Mouse (Mus musculus) spleen, adult 2 months (tissue): Measurements from ENCODE around the gene Mmp28. TPM values are rescaled to one million over a fixed set of nuclear protein-coding genes. Genes with fewer than 3 reads are reported as not detected.

Experiments used
- DNase-seq, 2 experiments: peaks; one replicate each; pipeline versions ENCODE4 v3.0.0 to v3.0.0-alpha.2; 2012 to 2021; ENCODE audit warnings: low spot score in 2 of 2, low read depth in 1 of 2
- H3K27ac ChIP-seq: fragments of 200-500 bp; 2 replicates; pipeline ENCODE4 v1.5.1; 2012; ENCODE audit warnings: low read length, inconsistent platforms; ENCODE audit not compliant: insufficient read depth
- H3K27me3 ChIP-seq: fragments of 200-500 bp; 2 replicates; pipeline ENCODE4 v1.6.1; 2012; ENCODE audit warnings: mild to moderate bottlenecking, moderate library complexity, low read length, inconsistent platforms; ENCODE audit not compliant: control insufficient read depth, insufficient read depth
- H3K36me3 ChIP-seq: fragments of 200-500 bp; 2 replicates; pipeline ENCODE4 v1.6.1; 2012; ENCODE audit warnings: mild to moderate bottlenecking, low read length, inconsistent platforms; ENCODE audit not compliant: control insufficient read depth, insufficient read depth
- H3K4me1 ChIP-seq: fragments of 200-500 bp; 2 replicates; pipeline ENCODE4 v1.6.1; 2011; ENCODE audit warnings: inconsistent platforms; ENCODE audit not compliant: control insufficient read depth, insufficient read depth, insufficient read length
- H3K4me3 ChIP-seq: fragments of 200-500 bp; 2 replicates; pipeline ENCODE4 v1.5.1; 2011; ENCODE audit warnings: mild to moderate bottlenecking, inconsistent platforms; ENCODE audit not compliant: insufficient read depth, insufficient read length; ENCODE audit errors: extremely low read depth
- CTCF ChIP-seq: fragments of 200-500 bp; IDR thresholded peaks from 2 replicates; pipeline ENCODE4 v1.5.1; 2011; ENCODE audit warnings: mild to moderate bottlenecking, inconsistent platforms; ENCODE audit not compliant: insufficient read depth, insufficient read length, insufficient replicate concordance; ENCODE audit errors: extremely low read depth
- POLR2A ChIP-seq: fragments of 200-500 bp; IDR thresholded peaks from 2 replicates; pipeline ENCODE4 v1.6.1; 2011; ENCODE audit warnings: low read depth, low read length, inconsistent platforms
- WGBS: fragments of 180-500 bp; shearing (Covaris S2); methylation state at CpG from one replicate; pipeline ENCODE4 v1.1.7; 2018; 5-methylcytosine and 5-hydroxymethylcytosine counted together
- polyA plus RNA-seq: library from polyadenylated mRNA; depleted of rRNA; stranded (reverse); fragments of >200 nt; gene quantifications from 2 replicates; pipeline ENCODE4 v1.2.3, GENCODE M21; 2012

Gene Mmp28
- polyA plus RNA-seq, 1 experiment, result 6.3 TPM

DNA sequence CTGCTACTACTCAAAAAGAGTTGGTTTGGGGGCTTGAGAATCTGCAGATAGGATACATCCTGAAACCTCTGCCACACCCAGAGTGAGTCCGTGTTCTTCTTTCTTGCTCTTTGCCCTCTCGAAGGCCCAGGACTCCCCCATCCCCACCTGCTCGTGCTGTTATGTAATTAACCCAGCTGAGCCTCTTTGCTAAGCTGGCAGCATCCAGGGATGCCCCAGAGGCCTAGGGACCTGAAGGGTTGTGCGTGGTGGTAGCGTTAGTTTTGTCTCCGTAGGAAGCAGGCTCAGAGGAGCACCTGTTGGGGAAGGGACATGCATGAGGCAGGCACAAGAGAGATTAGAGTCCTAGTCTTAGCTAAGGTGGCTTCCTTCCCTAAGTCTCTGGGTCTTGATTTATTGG is 52.4 kb downstream of the Mmp28 start:
- whole genome bisulfite sequencing, result 78% methylated on average over 6 of the region's 6 CpGs
- no peak overlapping the region for H3K4me3 ChIP-seq
- no peak for DNase-seq

DNA sequence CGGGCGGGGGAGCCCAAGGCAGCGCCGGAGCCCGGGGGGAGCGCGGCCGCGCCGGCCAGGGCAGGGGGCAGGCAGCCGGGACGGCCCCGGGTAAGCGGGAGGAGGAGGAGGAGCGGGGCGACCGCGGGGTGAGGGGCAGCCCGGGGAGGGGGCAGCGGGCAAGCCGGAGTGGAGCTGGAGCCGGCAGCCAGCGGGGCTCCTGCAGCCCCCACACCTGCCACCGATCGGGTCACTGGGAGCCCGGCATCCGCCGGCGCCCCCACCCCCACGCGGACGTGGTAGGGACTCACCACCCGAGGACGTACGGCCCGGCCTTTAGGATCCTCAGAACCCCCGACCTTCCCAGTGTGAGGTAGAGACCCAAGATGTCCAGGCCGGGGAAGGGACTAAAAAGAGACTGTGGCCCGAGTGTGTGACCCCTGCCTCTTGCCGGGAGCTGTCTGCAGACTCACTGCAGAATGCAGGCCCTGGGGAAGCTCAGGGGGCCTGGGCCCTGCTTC is 53.0 kb downstream of the Mmp28 start:
- no peak for DNase-seq
- no peaks in the 10 kb centered on the region for H3K4me1 ChIP-seq
- no peak overlapping the region for H3K27ac ChIP-seq
- H3K4me3 ChIP-seq, result no peak overlapping the region
- TF ChIP-seq CTCF, result no peak
- no peaks in the 10 kb centered on the region for H3K36me3 ChIP-seq
- peaks cover 11% of the 10 kb centered on the region for H3K27me3 ChIP-seq
- WGBS, result 5% methylated on average over 27 of the region's 40 CpGs

More for the DNA sequence above, 52.4 kb downstream of the Mmp28 start:
- Histone ChIP-seq H3K27me3 (peaks cover 11% of the 10 kb centered on the region), H3K27ac (no peak overlapping the region), H3K4me1 (no peaks in the 10 kb centered on the region), H3K36me3 (no peaks in the 10 kb centered on the region)
- TF ChIP-seq POLR2A (no peak), CTCF (no peak)

DNA sequence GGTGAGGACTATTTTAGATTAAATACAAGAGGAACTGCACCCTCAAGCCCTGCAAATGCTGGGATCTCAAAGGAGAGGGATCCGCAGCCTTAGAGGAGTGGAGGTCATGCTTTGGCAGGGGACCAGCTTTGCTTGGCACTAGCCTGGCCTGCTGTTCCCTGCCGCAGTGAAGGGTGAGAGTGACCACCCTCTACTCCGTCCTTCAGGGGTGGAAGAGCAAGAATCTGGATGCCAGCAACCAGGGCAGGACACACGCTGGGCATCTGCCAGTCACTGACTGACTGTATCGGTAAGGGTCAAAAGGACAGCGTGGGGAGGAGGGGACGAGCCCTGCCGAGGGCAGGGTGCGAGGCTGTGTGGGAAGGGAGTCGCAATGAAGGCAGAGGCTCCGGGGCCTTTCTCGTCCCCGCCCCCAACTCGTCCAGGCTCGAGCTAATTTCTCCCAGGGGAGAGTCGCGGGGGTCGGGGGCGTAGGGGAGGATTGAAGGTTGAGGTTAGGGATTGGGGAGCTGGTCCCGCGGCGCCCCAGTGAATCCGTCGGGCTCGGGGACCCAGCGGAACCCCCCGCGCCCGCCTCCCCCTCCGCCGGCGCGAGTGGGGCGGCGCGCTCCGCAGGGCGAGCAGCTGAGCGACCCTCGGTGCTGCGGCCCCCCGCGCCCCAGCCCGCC is 53.6 kb downstream of the Mmp28 start, which contains the start of gene Rasl10b:
TSS of gene Rasl10b (plus strand) at position 51 of the 668 bp plus-strand sequence.
- 6% methylated on average over 31 of the region's 44 CpGs for WGBS
- Histone ChIP-seq H3K36me3 (no peaks in the 10 kb centered on the region), H3K27ac (no peak within 1 kb of the TSS), H3K4me3 (peak within 1 kb of the TSS; percentile 27; the same call in 1 of the 2 replicates), H3K4me1 (no peaks in the 10 kb centered on the region), H3K27me3 (peaks cover 11% of the 10 kb centered on the region)
- TF ChIP-seq CTCF (no peak), POLR2A (no peak)
- no peak for DNase-seq

DNA sequence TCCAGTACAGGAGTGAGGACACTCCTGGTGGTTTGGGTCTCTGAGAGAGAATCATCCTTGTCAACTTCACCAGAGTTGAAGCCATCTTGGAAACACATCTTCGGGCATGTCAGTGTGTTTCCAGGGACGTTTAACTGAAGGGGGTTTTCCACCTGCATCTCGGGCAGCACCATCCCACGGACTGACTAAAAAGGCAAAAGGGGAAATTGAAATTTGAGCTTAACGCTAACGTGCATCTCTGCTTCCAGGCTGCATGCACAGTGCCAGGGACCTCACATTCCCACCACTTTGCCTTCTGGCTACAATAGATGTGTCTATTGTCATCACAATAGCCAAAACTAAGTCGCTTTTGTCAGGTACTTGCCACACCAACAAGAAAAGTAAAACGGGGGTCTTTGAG is 54.6 kb downstream of the Mmp28 start:
- Histone ChIP-seq H3K27ac (no peak overlapping the region), H3K27me3 (peaks cover 11% of the 10 kb centered on the region), H3K4me3 (no peak overlapping the region), H3K4me1 (no peaks in the 10 kb centered on the region), H3K36me3 (peaks cover under 1% of the 10 kb centered on the region; the same call in 1 of the 2 replicates)
- 21% methylated on average over 8 of the region's 8 CpGs for WGBS
- no peak for TF ChIP-seq CTCF
- TF ChIP-seq POLR2A, result no peak
- no peak for DNase-seq

DNA sequence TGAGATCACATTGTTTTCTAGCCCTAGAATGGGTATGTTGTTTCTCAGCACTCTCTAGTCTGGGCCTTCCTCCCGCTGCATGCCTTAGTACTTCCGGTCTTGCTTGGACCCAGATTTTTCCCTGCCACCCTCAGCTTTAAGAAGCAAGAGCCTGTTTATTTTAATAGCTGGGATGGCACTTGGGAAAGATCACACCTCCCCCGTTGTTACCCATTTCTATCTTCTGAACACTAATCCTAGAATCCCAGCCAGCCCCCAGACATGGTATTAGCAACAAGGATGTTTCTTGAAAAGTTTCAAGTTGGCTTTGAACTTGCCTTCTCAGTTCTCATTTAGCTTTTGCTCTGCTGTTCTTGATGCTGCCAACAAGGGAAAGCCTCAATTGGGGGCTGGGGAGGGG is 56.5 kb downstream of the Mmp28 start:
- no peak for DNase-seq
- WGBS, result 68% methylated on average over 3 of the region's 3 CpGs
- TF ChIP-seq CTCF (no peak), POLR2A (no peak)
- peaks cover 6% of the 10 kb centered on the region for H3K36me3 ChIP-seq
- H3K27me3 ChIP-seq, result peaks cover 11% of the 10 kb centered on the region
- no peaks in the 10 kb centered on the region for H3K4me1 ChIP-seq
- H3K4me3 ChIP-seq, result no peak overlapping the region
- H3K27ac ChIP-seq, result no peak overlapping the region

DNA sequence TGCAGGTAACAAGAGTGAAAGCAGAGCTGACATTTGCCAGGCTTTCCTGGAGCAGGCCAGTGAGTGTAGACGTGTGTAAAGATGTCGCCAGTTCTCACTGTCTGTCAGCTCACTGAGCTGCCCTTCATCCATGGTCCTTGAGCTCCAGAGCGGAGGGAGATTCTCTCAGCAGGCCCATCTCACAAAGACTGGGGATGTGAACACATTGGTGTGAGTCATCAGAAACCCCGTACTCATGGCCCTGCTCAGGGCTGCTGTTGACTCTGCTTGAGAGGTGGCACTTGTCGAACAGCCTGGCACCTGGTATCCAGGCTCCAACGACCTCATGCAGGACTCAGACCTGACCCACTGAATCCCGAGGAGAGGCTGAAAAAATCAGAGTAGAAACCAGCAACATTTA is 59.1 kb downstream of the Mmp28 start:
- Histone ChIP-seq H3K36me3 (peaks cover 14% of the 10 kb centered on the region), H3K27me3 (peaks cover 2% of the 10 kb centered on the region; the same call in 1 of the 2 replicates), H3K4me1 (no peaks in the 10 kb centered on the region), H3K4me3 (no peak overlapping the region), H3K27ac (no peak overlapping the region)
- no peak for DNase-seq
- TF ChIP-seq POLR2A (no peak), CTCF (no peak)
- 89% methylated on average over 7 of the region's 7 CpGs for WGBS

DNA sequence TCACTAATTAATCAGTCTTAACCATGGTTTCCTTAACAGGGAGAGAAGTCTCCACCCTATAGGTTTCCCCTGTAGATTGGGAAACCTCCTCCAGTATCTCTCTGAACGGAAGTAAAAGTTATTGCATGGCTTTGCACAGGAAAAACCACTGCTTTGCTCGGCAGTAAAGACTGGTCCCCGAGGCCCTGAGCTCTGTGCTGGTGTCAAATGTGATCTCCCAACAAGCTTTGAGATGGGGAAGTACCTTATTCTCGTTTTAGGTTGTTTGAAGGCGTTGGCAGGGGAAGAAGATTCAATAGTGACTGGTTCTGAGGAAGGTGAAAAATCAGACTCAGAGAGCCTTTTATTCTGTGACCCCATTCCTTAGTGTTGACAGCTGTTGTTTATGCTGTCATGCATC is 64.1 kb downstream of the Mmp28 start:
- no peaks in the 10 kb centered on the region for H3K4me1 ChIP-seq
- H3K36me3 ChIP-seq, result peaks cover 28% of the 10 kb centered on the region
- no peaks in the 10 kb centered on the region for H3K27me3 ChIP-seq
- WGBS, result 64% methylated on average over 5 of the region's 5 CpGs
- no peak overlapping the region for H3K27ac ChIP-seq
- DNase-seq, result no peak
- TF ChIP-seq POLR2A, result no peak
- TF ChIP-seq CTCF, result no peak
- H3K4me3 ChIP-seq, result no peak overlapping the region
